Mouse (Mus musculus): ENCODE measurements around the gene Gtpbp1. TPM values are rescaled to one million over a fixed set of nuclear protein-coding genes. Genes with fewer than 3 reads are reported as not detected.
A peak's percentile ranks its signal among the peaks of the same experiment; 100 is the strongest.

Gtpbp1 gene
- polyA plus RNA-seq, 1 experiment from 2014 or later: 43.1 TPM

- no peak for ATAC-seq (ENCODE audit: low FRiP score)
- H3K4me3 ChIP-seq (replicated peaks; ENCODE audit: low read length): no peak overlapping the region
- 52% methylated on average over 5 of the region's 5 CpGs for WGBS
- no peak for DNase-seq (ENCODE audit: low spot score)
- no peaks in the 10 kb centered on the region for H3K4me1 ChIP-seq (replicated peaks; ENCODE audit: control insufficient read depth, insufficient read depth, low read length)
- no peaks in the 10 kb centered on the region for H3K27me3 ChIP-seq (ENCODE audit: control insufficient read depth, insufficient read depth, low read length)
- 0 out of 2 replicates have a peak overlapping the region, but pooled peaks have one; percentile 14 for H3K27ac ChIP-seq
- no peak overlapping the region for H3K4me2 ChIP-seq (replicated peaks)
- H3K9me3 ChIP-seq (ENCODE audit: control insufficient read depth, low read length): no peaks in the 10 kb centered on the region
- H3K36me3 ChIP-seq (replicated peaks; ENCODE audit: control insufficient read depth, insufficient read depth): peaks cover 89% of the 10 kb centered on the region
- no peak overlapping the region for H3K9ac ChIP-seq
These were observed 37.7 kb downstream of the Gtpbp1 start for GRCm38 (mm10) chr15:79728311-79728710.

DNA sequence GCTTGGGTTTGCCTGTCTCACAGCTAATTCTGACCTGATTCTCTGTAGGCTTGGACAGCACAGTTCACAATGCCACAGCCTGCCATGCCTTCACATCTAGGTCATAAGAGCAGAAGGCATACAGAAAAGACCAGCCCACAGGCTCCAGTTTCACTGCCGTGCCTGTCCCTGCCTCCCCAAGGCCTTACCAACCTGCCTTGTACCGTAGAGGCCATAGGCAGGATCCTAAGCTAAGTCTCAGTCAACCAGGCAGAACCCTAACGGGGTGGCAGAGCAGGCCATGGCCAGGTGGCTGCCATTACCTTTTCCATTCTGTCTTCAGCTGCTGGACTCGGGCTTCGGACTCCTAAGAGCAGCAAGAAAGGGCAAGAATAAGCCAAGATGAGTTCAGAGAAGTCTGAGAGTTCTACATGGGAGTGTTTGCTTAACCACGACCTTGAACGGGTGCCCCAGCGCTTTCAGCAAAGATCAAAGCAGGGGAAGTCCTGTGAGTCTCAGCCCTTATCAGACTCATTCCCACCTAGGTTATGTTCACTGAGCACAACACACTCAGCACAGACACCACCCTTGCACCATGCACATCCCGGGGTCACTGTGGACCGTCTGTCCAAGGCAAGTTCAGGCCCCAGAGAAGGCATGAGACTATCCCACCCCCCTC, 38.2 kb downstream of the Gtpbp1 start:
- no peak overlapping the region for H3K9ac ChIP-seq
- no peak overlapping the region for H3K4me3 ChIP-seq (replicated peaks; ENCODE audit: low read length)
- no peak for DNase-seq (ENCODE audit: low spot score)
- H3K4me1 ChIP-seq (replicated peaks; ENCODE audit: control insufficient read depth, insufficient read depth, low read length): no peaks in the 10 kb centered on the region
- no peaks in the 10 kb centered on the region for H3K27me3 ChIP-seq (ENCODE audit: control insufficient read depth, insufficient read depth, low read length)
- no peak overlapping the region for H3K4me2 ChIP-seq (replicated peaks)
- H3K9me3 ChIP-seq (ENCODE audit: control insufficient read depth, low read length): no peaks in the 10 kb centered on the region
- 91% methylated on average over 10 of the region's 10 CpGs for WGBS
- H3K27ac ChIP-seq: 0 out of 2 replicates have a peak overlapping the region, but pooled peaks have one; percentile 14
- peaks cover 95% of the 10 kb centered on the region for H3K36me3 ChIP-seq (replicated peaks; ENCODE audit: control insufficient read depth, insufficient read depth)
- ATAC-seq (ENCODE audit: low FRiP score): no peak

GRCm38 (mm10) chr15:79731554-79731953, 40.9 kb downstream of the Gtpbp1 start:
- Histone ChIP-seq H3K27me3 (ENCODE audit: control insufficient read depth, insufficient read depth, low read length) (no peaks in the 10 kb centered on the region), H3K4me2 (replicated peaks) (no peak overlapping the region), H3K36me3 (replicated peaks; ENCODE audit: control insufficient read depth, insufficient read depth) (peaks cover 95% of the 10 kb centered on the region), H3K4me3 (replicated peaks; ENCODE audit: low read length) (no peak overlapping the region), H3K9ac (no peak overlapping the region), H3K4me1 (replicated peaks; ENCODE audit: control insufficient read depth, insufficient read depth, low read length) (no peaks in the 10 kb centered on the region), H3K9me3 (ENCODE audit: control insufficient read depth, low read length) (no peaks in the 10 kb centered on the region), H3K27ac (no peak overlapping the region)
- 89% methylated on average over 7 of the region's 7 CpGs for WGBS
- no peak for DNase-seq (ENCODE audit: low spot score)
- ATAC-seq (ENCODE audit: low FRiP score): no peak

- ATAC-seq (ENCODE audit: low FRiP score) (no peak), DNase-seq (ENCODE audit: low spot score) (no peak)
- no peaks in the 10 kb centered on the region for H3K9me3 ChIP-seq (ENCODE audit: control insufficient read depth, low read length)
- WGBS: 95% methylated on average over 8 of the region's 8 CpGs
- no peak overlapping the region for H3K4me2 ChIP-seq (replicated peaks)
- no peak overlapping the region for H3K27ac ChIP-seq
- H3K27me3 ChIP-seq (ENCODE audit: control insufficient read depth, insufficient read depth, low read length): no peaks in the 10 kb centered on the region
- no peak overlapping the region for H3K9ac ChIP-seq
- H3K4me3 ChIP-seq (replicated peaks; ENCODE audit: low read length): no peak overlapping the region
- no peaks in the 10 kb centered on the region for H3K4me1 ChIP-seq (replicated peaks; ENCODE audit: control insufficient read depth, insufficient read depth, low read length)
- H3K36me3 ChIP-seq (replicated peaks; ENCODE audit: control insufficient read depth, insufficient read depth): peaks cover 95% of the 10 kb centered on the region
These were observed 42.5 kb downstream of the Gtpbp1 start for GRCm38 (mm10) chr15:79733192-79733591.

DNA sequence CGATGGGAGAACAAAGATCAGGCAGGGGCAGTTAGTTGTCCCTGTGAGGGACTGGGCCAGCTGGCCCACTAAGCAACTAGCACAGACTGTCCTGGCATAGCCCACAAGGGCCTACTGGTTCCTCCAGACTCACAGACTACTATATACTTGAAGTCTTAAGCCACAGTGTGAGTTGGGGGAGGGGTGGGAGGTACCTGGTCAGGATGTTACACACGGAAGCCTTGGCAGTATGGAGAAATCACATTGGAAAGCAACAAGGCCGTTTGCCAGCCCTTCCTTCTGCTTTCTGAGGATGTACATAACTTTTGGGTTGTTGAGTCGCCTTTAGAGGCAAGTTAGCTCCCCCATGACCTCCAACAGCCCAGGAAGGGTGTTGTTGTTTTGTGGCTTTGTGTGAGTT, 43.0 kb downstream of the Gtpbp1 start:
- no peak overlapping the region for H3K4me2 ChIP-seq (replicated peaks)
- no peak for DNase-seq (ENCODE audit: low spot score)
- H3K9ac ChIP-seq: no peak overlapping the region
- ATAC-seq (ENCODE audit: low FRiP score): no peak
- H3K9me3 ChIP-seq (ENCODE audit: control insufficient read depth, low read length): no peaks in the 10 kb centered on the region
- no peaks in the 10 kb centered on the region for H3K27me3 ChIP-seq (ENCODE audit: control insufficient read depth, insufficient read depth, low read length)
- H3K4me1 ChIP-seq (replicated peaks; ENCODE audit: control insufficient read depth, insufficient read depth, low read length): no peaks in the 10 kb centered on the region
- no peak overlapping the region for H3K27ac ChIP-seq
- 72% methylated on average over 4 of the region's 4 CpGs for WGBS
- H3K4me3 ChIP-seq (replicated peaks; ENCODE audit: low read length): no peak overlapping the region
- H3K36me3 ChIP-seq (replicated peaks; ENCODE audit: control insufficient read depth, insufficient read depth): peaks cover 95% of the 10 kb centered on the region

- WGBS: 87% methylated on average over 8 of the region's 8 CpGs
- DNase-seq (ENCODE audit: low spot score) (no peak), ATAC-seq (ENCODE audit: low FRiP score) (no peak)
- Histone ChIP-seq H3K36me3 (replicated peaks; ENCODE audit: control insufficient read depth, insufficient read depth) (peaks cover 95% of the 10 kb centered on the region), H3K4me2 (replicated peaks) (no peak overlapping the region), H3K9ac (no peak overlapping the region), H3K9me3 (ENCODE audit: control insufficient read depth, low read length) (no peaks in the 10 kb centered on the region), H3K27me3 (ENCODE audit: control insufficient read depth, insufficient read depth, low read length) (no peaks in the 10 kb centered on the region), H3K4me1 (replicated peaks; ENCODE audit: control insufficient read depth, insufficient read depth, low read length) (no peaks in the 10 kb centered on the region), H3K27ac (no peak overlapping the region), H3K4me3 (replicated peaks; ENCODE audit: low read length) (no peak overlapping the region)
These were observed 43.7 kb downstream of the Gtpbp1 start for GRCm38 (mm10) chr15:79734311-79734710.

- no peak for DNase-seq (ENCODE audit: low spot score)
- Histone ChIP-seq H3K27me3 (ENCODE audit: control insufficient read depth, insufficient read depth, low read length) (no peaks in the 10 kb centered on the region), H3K4me2 (replicated peaks) (peak overlapping the region; percentile 74), H3K4me1 (replicated peaks; ENCODE audit: control insufficient read depth, insufficient read depth, low read length) (peaks cover 19% of the 10 kb centered on the region), H3K9ac (peak overlapping the region; percentile 92), H3K36me3 (replicated peaks; ENCODE audit: control insufficient read depth, insufficient read depth) (peaks cover 39% of the 10 kb centered on the region), H3K9me3 (ENCODE audit: control insufficient read depth, low read length) (no peaks in the 10 kb centered on the region), H3K27ac (no peak overlapping the region), H3K4me3 (replicated peaks; ENCODE audit: low read length) (peak overlapping the region; percentile 92; the same call in 1 of the 2 replicates)
- WGBS: 84% methylated on average over 3 of the region's 3 CpGs
- ATAC-seq (ENCODE audit: low FRiP score): no peak
These were observed 50.1 kb downstream of the Gtpbp1 start for GRCm38 (mm10) chr15:79740739-79741138.

DNA sequence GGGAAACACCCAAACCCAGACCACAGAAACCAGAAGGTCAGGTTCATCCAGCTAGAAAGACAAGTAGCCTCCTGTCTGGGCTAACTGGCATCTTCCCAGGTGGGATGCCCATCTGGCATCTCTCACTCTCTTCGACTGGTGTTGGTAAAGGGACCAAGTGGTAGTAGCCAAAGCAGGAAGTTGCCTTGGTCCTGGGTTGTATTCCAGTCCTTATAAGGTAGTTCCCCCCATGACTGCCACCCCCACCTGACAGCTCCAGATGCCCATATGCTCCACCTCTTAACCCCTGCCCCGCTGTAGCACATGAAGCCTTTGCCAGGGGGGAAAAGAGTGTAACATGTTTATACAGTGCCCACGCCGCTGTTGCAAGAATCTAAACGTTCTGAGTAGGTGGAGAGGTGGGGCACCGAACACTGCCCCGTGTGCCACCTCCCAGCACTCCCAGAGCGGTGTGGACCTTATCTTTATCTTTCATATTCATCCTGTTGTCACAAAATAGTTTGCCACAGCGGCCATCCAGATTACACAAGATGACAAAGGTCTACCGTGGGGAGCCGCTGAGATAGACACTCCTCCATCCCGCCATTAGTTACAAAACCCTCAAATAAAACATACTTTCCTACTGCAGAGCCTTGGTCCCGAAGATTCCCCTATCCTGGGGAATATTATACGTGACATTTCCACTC, 50.7 kb downstream of the Gtpbp1 start:
- Histone ChIP-seq H3K4me1 (replicated peaks; ENCODE audit: control insufficient read depth, insufficient read depth, low read length) (peaks cover 19% of the 10 kb centered on the region), H3K27me3 (ENCODE audit: control insufficient read depth, insufficient read depth, low read length) (no peaks in the 10 kb centered on the region), H3K36me3 (replicated peaks; ENCODE audit: control insufficient read depth, insufficient read depth) (peaks cover 34% of the 10 kb centered on the region), H3K4me3 (replicated peaks; ENCODE audit: low read length) (peak overlapping the region; percentile 92), H3K4me2 (replicated peaks) (peak overlapping the region; percentile 74), H3K27ac (peak overlapping the region; percentile 70; the same call in 1 of the 2 replicates), H3K9me3 (ENCODE audit: control insufficient read depth, low read length) (no peaks in the 10 kb centered on the region), H3K9ac (peak overlapping the region; percentile 92)
- 37% methylated on average over 14 of the region's 14 CpGs for WGBS
- ATAC-seq (ENCODE audit: low FRiP score) (no peak), DNase-seq (ENCODE audit: low spot score) (no peak)

GRCm38 (mm10) chr15:79741921-79742705, 51.5 kb downstream of the Gtpbp1 start, which contains the start of gene Sun2:
TSS of gene Sun2 (minus strand) at chr15:79742536.
- peak within 1 kb of the TSS; percentile 74 for H3K4me2 ChIP-seq (replicated peaks)
- no peaks in the 10 kb centered on the region for H3K9me3 ChIP-seq (ENCODE audit: control insufficient read depth, low read length)
- WGBS: under 1% methylated on average over 75 of the region's 93 CpGs
- H3K36me3 ChIP-seq (replicated peaks; ENCODE audit: control insufficient read depth, insufficient read depth): peaks cover 26% of the 10 kb centered on the region
- peak within 1 kb of the TSS; percentile 92 for H3K9ac ChIP-seq
- DNase-seq (ENCODE audit: low spot score) (peak; percentile 90), ATAC-seq (ENCODE audit: low FRiP score) (peak; percentile 94)
- H3K4me3 ChIP-seq (replicated peaks; ENCODE audit: low read length): peak within 1 kb of the TSS; percentile 92
- H3K27me3 ChIP-seq (ENCODE audit: control insufficient read depth, insufficient read depth, low read length): no peaks in the 10 kb centered on the region
- H3K27ac ChIP-seq: peak within 1 kb of the TSS; percentile 70
- peaks cover 19% of the 10 kb centered on the region for H3K4me1 ChIP-seq (replicated peaks; ENCODE audit: control insufficient read depth, insufficient read depth, low read length)
